Mouse (Mus musculus): ENCODE data around the gene Pgls.
A peak's percentile ranks its signal among the peaks of the same experiment; 100 is the strongest.

The Pgls gene

DNA sequence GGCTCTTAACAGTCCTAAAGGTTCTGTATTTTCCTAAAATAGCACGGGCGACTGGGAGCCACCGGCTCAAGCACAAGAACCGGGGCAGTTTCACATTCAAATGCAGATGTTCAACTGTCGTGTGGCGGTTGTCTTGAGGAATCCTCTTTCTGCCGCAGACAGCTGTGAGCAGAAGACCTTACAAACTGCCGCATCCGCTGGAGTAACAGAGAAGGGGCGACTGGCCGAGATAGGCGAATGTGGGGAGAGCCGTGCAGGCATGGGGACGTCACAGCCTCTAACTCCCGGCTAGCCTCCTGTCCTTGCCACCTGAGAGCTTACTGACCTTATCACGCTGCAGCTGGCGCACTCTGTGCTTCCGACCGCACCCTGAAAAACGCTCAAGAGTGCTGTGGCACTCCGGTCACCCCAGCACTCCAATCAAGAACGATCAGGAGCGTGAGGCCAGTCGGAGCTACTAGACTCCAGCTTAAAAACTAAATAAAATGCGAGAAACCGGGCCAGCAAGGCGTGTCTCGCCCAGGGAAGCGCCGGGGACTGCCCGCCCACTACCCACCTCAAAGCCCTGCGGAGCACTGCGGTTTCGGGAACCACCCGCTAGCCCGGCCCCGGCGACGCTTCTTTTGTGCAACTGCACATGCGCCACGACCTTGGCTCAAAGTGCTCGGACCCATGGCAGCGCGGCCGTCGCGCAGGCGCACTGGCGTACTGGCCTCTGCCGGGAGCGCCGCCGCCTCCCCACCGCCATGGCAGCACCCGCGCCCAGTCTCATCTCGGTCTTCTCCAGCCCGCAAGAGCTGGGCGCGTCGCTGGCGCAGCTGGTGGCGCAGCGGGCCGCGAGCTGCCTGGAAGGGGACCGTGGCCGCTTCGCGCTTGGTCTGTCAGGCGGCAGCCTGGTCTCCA is at the start of gene Pgls:
Gene Pgls, plus strand, starts transcription at position 706 of the 903 bp plus-strand sequence.
- DNase-seq (ENCODE audit: low spot score in 2 of 2): peak; percentile 81 to 88

DNA sequence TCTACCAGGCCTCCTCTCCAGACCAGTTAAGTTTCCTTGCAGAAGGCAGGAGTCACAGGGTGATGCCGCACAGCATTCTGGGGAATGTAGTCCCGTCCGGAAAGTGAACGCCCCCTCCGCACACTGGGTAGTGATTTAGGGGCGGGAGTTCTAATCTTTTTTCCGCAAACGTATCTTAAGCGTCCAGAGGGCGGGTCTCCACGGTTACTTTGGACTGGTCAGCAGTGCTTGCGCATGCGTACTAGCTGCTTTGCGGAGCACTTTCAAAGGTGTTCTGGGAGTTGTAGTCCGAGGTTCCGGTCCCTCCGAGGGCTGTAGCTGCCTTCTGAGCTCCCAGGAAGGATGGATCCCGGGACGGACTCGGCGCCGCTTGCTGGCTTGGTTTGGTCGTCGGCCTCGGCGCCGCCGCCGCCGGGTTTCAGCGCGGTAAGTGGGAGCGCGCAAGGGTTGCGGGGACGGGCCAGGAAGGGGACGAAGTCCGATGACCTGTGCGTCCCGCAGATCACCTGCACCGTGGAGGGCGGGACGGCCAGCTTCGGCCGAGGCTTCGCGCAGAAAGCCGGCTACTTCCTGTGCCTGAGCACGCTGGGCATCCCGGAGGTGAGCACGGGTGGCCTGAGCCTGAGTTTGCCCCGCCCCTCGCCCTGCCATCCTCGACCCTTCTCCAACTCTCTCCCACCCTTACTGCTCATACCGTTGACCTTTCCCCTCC is 49.2 kb upstream of the Pgls start, which contains the start of gene Mvb12a:
Gene Mvb12a, plus strand, starts transcription at position 291 of the 712 bp plus-strand sequence.
- peak; percentile 96 for DNase-seq (ENCODE audit: low spot score in 2 of 2)

DNA sequence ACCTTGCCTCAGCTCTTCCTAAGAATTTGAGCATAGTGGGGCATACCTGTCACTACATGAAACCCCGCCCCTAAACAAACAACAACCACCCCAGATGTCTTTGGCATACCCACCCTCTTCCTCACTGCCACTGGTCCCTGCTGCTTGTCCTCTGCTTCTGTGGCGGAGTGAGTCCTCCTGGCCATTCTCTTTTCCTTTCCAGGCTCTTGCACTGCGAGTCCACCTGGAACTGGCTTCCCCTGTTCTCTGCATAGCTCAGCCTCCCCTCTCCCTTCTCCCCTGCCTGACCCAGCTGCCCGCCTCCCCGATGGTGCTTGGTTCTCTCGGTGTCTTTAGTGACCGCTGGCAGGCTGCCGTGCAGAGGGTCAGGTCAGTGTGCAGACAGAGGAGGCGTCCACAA is 48.2 kb upstream of the Pgls start:
- no peak for DNase-seq (ENCODE audit: low spot score in 2 of 2)

DNA sequence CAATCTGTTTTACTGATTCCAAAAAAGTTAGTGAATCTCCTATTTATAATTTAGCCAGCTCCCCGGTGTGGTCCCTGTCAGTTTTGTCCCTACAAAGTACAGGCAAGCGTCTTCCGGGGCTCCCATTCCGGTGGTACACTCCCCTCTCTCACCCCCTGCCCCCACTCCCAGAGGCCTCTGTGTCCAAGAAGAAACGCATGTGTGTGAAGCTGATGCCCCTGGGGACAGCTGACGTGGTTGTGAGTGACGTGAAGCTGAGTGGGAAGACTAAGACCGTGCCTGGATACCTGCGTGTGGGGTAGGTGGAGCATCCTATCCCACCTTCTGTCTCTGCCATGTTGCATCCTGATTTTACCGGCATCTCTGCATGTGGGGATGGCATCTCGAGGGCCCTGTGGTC is 46.9 kb upstream of the Pgls start:
- DNase-seq (ENCODE audit: low spot score in 2 of 2): no peak

DNA sequence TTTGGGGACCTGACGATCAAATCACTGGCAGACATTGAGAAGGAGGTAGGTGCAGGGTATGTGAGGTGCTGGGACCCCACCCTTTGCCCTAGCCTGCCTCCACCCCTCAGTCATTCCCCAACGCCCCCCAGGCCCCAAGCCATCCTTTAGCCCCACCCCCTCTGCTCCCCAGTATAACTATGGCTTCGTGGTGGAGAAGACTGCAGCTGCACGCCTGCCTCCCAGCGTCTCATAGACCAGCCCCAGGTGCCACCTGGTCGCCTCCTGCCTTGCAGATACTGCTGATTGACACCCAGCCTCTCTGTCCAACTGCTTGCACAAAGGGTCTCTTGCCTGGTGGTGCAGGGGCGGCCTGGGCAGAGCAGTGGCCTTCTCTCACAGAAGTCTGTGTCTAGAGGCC is 44.4 kb upstream of the Pgls start:
- DNase-seq (ENCODE audit: low spot score in 2 of 2): no peak

DNA sequence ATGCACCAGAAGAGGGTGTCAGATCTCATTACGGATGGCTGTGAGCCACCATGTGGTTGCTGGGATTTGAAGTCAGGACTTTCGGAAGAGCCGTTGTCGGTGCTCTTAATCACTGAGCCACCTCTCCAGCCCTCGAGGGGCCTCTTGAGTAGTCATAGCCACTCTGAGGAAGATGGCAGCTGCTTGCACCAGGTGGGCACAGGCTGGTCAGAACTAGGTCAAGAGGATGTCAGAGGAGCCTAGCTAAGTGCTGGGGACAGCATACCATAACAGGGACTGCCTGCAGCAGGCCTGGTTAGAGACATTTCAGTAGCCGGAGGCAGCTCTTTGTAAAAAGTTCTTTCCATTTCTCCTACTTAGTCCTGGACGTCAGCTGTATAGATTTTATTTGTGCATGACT is 41.2 kb upstream of the Pgls start:
- DNase-seq (ENCODE audit: low spot score in 2 of 2): no peak

DNA sequence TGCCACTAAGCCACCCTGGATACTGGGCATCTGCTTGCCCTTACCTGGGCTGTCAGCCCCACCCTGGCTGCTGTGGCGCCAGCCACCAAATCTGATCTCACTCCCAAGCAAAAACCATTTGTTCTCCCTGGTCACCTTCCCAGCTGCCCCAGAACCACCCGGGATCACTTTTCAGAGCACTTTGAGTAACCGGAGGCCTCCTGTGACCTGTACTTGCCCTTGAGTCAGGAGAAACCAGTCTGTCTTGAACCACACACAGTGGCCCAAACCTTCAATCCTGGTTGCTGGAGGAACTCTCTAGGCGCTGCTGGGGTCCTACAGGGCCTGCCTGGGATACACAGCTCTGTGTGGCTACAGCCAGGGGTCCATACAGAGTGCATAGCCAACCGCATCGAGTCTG is 39.2 kb upstream of the Pgls start:
- no peak for DNase-seq (ENCODE audit: low spot score in 2 of 2)

DNA sequence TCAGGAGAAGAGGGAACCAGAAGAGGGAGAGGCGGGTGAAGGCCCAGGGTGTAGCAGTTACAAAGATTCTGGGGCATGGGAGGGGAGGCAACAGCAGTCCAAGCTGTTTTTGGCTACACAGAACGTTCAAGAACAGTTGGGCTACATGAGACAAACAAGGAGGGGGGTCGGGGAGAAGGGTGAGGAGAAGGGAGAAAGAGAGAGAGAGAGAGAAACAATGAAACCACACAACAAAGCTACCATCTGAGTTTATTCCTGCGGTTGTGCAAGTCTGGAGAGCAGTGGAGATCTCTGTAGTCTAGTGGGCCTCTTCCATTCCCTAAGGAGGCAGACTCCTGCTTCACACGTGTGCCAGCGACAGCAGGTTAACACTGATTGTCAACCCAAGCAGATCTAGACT is 38.0 kb upstream of the Pgls start:
- no peak for DNase-seq (ENCODE audit: low spot score in 2 of 2)

DNA sequence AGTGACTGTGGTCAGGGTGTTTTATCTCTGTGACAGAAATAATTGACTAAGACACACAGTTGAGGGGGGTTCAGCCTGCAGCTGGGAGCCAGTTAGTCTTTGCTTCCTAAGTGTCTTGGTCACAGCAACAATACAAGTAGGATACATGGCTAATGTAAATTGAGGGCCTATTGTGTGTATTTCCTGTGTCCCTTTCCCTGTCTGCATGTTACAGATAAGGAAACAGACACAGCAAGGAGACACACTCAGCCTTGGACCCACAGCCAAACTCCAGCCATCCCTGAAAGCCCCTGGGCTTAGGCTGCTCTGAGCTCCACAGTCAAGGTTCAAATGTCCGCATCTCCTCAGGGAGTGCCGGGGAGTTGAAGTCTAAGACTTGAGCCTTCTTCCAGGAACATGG is 37.3 kb upstream of the Pgls start:
- DNase-seq (ENCODE audit: low spot score in 2 of 2): no peak

DNA sequence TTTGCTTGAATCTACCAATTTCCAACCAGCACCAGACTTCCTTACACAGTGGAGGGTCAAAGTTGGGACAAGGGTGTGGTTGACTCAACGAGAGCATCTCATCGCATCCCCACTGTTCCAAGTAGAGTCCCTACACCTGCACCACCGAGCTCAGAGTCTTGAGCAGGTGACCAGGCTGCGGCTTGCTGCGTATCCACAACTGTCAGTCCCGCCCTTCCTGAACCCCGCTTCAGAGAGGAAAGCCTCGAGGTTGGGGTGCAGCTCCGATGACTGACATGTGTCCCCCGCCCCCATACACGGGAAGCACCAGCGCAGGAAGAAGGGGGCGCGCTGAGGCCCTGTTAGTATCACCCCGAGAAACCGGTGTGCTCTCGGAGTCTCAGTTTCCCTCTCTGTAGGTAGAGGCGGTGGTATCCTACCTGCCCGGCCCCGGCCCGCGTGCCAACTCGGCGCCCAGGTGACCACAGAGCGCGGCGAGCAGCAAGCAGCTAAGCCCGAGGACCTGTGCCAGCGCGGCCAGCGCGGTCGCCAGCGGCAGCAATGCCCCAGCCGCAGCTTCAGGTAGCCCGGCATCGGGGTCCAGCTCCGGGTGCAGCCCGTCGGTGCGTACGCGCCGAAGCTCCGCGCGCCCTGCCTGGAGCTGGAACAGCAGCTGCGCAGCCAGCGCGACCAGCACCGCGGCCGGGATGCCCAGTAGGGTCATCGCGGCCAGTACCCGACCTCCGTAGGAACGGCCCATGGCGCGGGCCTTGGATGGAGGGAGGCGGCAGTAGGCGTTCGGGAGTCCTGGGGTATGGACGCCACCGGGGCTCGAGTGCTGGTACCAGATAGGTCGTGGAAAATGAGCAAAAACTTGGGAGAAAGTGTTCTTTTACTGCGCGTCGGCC is 33.7 kb upstream of the Pgls start, which contains the start of gene Tmem221:
Gene Tmem221, minus strand, starts transcription at position 801 of the 887 bp plus-strand sequence.
- no peak for DNase-seq (ENCODE audit: low spot score in 2 of 2)

DNA sequence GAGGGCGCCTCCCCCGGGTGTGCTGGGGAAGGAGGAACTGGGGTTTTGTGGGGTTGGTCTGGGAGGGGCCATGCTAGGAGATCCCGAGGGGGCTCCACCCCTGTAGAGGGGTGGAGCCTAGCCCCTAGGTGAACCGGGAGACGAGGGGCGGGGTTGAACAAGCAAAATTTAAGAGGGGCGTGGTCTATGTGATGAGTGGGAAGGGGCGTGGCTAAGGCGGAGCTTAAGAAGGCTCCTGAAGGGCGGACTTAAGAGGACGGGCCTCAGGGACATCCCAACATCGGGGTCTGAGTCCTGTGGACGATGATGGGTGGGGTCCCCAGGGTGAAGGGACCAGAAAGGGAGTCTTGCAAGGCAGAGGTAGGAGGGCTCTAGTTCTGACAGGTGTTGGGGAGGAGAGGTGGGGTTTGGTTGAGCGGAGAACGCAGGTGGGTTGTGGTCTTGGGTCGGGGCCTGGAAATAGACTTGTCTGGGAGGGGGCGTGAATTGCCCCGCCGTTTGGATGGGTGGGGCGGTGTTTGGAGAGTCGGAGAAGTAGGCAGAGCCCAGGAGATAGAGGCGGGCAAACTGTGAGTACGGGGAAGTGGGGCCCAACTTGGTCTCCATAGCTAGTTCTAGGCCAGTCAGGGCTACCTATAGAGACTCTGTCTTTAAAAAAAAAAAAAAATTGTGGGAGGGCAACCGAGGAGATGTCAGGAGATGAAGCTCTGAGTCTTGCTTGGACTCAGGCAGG is 32.9 kb upstream of the Pgls start:
- DNase-seq (ENCODE audit: low spot score in 2 of 2): peak in 1 of 2 experiments; percentile 69

DNA sequence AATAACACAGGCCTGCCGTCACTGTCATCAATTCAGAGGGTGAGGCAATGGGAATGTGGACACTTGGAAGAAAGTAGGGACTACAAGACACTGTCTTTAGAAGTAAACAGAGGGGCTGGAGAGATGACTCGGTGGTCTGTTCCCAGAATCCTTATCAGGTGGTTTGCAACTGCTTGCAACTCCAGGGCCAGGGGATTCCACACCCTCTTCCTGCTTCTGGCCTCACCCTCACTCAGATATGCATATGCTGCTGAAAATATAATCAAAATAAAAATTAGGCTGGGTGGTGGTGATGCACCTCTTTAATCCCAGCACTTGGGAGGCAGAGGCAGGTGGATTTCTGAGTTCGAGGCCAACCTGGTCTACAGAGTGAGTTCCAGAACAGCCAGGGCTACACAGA is 31.9 kb upstream of the Pgls start:
- no peak for DNase-seq (ENCODE audit: low spot score in 2 of 2)

DNA sequence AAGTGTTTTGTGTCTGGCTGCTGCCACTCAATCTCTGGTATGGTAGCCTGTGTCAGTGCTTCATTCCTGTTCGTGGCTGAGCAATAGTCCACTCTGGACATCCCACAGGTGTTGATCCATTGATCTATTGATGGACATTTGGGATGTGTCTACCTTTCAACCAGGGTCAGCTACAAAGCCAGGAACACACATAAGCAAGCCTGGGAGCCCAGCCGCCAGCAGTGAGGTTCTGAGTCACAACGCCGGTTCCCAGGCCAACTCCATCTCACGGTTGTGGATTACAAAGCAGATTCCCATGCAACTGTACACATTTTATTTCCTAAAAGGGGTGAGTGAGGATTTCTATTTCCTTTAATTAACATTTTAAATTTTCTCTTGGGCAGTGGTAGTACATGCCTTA is 31.2 kb upstream of the Pgls start:
- no peak for DNase-seq (ENCODE audit: low spot score in 2 of 2)

DNA sequence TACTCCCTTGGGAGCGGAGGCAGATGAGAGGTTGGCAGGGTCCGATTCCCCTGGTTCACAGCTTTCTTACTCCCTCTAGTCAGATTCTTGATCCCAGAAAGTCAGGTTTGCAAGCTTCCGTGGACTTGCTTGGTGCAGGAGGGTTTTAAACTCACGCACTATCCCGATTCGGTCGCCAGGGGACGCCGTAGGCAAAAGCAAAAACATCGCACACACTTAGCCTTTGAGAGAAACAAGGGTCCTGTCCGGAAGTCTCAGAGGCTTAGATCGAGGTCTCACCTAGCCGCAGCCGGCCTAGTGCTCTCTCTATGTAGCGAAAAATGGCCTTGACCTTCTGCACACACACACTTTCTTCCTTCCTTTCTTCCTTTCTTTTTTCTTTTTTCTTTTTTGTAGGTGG is 30.6 kb upstream of the Pgls start:
- DNase-seq (ENCODE audit: low spot score in 2 of 2): peak; percentile 49 to 72

DNA sequence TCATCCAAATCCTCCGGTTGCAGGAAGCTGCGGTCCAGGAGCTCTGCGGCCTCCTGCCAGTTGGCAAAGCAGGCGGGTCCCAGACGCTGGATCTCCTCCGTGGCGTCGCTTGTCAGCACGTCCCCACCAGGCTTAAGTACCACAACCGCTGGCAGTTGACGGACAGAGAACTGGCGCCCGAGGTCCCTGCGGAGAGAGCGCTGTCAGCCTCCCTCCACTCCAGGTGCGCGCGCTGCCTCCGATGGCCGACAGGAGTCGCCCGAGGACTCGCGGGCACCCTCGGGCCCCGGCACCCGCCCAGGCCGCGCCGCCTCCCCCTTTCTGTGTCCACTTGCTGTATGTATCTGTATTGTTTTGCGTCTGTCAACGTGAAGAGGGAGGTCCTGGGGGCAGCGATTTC is 29.2 kb upstream of the Pgls start:
- peak; percentile 69 to 83 for DNase-seq (ENCODE audit: low spot score in 2 of 2)

DNA sequence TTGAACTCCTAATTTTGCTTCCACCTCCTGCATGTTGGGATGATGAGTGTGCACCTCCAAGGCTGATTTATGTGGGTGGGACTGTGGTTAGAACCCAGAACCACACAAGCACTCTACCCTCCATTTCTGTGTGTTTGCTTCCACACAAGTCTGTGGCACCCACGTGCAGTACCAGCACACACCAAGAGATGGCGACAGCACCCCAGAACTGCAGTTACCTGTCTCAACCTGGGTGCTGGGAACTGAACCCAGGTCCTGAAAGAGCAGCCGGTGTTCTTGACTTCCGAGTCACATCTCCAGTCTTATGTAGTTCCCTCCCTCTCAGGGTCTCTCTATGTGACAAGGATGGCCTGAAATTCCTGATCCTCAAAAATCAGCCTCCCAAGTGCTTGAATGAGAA is 28.0 kb upstream of the Pgls start:
- DNase-seq (ENCODE audit: low spot score in 2 of 2): no peak

DNA sequence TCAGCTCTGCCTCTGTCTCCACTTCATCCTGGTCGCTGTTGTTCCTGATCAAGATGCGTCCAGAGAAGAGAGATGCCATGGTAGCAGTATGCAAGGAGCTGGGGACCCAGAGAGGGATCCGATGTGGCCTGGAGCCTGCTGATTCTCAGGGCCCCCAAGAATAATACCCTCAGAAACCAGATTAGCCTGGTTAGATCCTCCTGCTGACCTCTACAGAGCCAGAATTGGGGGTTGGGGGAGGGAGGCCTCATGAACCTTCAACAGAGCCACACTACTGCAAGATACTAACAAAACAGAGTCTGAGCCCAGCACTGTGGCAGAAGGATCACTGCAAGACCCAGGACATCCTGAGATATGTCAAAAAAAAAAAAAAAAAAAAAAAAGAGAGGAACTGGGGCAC is 25.5 kb upstream of the Pgls start, which contains the start of gene Nxnl1:
Gene Nxnl1, minus strand, starts transcription at position 101 of the 400 bp plus-strand sequence.
- DNase-seq (ENCODE audit: low spot score in 2 of 2): no peak

DNA sequence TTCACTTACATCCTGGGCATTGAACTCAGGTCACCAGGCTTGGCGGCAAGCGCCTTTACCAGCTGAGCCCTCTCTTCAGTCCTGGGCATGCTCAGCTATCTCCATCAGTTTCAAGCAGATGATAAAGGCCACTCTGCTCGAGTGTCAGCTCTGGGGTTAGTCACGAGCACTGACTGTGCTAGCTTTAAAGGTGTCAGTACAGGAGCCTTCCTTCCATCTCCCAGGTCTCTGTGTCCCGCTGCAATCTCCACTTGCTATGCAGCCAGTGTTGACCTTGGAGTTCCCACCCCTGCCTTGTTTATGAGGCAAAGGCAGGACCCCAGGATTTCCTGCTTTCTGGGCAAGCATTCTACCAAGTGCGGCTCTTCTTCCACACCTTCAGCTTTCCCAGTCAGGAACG is 24.4 kb upstream of the Pgls start:
- DNase-seq (ENCODE audit: low spot score in 2 of 2): no peak

DNA sequence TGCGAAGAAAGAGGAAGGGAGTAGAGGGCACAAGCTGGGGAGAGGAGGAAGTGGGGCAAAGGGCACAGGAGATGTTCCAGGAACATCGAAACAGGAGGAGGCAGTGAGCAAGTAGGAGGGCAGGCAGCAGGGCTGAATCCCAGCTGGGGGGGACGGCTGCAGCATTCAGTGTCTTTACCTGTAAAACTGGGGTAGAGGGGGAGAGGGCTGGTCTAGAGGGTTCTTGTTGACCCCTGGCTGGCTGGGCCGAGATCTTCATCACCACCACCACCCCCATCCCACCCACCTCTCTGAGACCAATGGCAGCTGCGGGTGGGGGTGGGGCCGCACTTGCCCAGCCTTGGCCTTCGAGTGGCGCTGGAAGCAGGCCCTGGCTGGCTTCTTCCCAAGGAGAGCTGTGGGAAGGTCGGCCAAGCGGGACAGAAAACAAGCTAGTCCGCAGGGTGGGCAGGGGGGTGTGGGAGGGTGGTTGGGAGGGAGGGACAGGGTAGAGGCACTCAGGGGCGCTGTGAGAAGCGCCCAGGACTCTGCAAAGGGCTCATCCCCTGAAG is 23.5 kb upstream of the Pgls start, which contains the start of gene Slc27a1:
Gene Slc27a1, plus strand, starts transcription at position 496 of the 551 bp plus-strand sequence.
- no peak for DNase-seq (ENCODE audit: low spot score in 2 of 2)

DNA sequence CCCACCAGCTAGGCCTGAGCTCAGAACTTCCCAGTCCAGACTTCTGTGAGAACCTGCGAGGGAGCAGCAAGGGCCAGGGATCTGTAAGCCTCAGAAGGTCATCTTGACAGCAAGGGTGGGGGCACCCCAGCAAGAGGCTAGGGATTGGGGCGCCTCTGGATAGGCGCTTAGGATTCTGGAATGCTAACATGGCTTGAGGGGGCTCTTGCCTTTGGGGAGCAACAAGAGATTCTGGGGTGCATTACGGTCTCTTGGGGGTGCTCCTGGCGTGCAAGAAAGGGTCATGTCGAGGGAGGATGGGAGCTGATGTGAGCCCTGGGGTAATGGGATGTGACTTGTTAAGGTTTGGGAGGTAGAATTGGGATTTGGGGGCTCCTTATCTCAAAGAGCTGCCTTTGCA is 23.0 kb upstream of the Pgls start:
- DNase-seq (ENCODE audit: low spot score in 2 of 2): no peak
